Mouse (Mus musculus): ENCODE measurements around the gene Gm5624. TPM values are rescaled to one million over a fixed set of nuclear protein-coding genes. Genes with fewer than 3 reads are reported as not detected.
"Not testable (repeated sequence)": the region's sequence is repeated elsewhere in the genome, so short reads cannot be mapped to it uniquely, and the experiment has no call there.

Gm5624 gene
- not detected in 2 replicates for polyA plus RNA-seq (2015; fragmentation: Nextera tagmentation; extraction: Ambion mirVana)

- WGBS (ENCODE audit: insufficient replicate concordance), result 59% methylated on average over 4 of the region's 4 CpGs
- H3K9ac ChIP-seq; H3K9me3 ChIP-seq (replicated peaks); ATAC-seq (ENCODE audit: insufficient read depth); H3K27me3 ChIP-seq; H3K27ac ChIP-seq (replicated peaks); H3K4me2 ChIP-seq; H3K4me1 ChIP-seq (replicated peaks); H3K4me3 ChIP-seq (replicated peaks); H3K36me3 ChIP-seq (replicated peaks): not testable (repeated sequence)
These were observed at the start of gene Gm5624 for GRCm38 (mm10) chr14:44627737-44628136. Gene Gm5624 (minus strand): TSS chr14:44627938.

DNA sequence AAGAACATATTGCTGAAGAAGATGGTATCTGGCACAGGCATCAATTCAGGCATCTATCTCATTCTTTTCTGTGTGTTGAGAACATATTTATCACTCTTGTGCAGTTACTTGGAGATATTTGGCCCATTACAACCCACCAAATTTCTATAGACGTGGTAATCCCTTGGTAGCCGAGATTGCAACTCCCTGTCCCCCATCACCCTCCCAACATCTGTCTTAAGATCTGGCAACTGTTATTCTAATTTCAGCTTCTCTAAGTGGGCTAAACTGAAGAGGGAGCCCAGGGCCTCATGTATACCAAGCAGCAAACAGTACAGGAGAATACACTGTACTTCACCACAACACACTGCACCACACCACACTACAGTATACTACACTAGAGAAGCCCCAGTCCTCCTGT lies 36.0 kb downstream of the Gm5624 start:
- not testable (repeated sequence) for H3K36me3 ChIP-seq (replicated peaks); H3K9ac ChIP-seq; ATAC-seq (ENCODE audit: insufficient read depth); H3K27ac ChIP-seq (replicated peaks); H3K9me3 ChIP-seq (replicated peaks); H3K4me2 ChIP-seq; H3K27me3 ChIP-seq; H3K4me3 ChIP-seq (replicated peaks); H3K4me1 ChIP-seq (replicated peaks)
- 34% methylated on average over 2 of the region's 2 CpGs for WGBS (ENCODE audit: insufficient replicate concordance)

- WGBS (ENCODE audit: insufficient replicate concordance), result 60% methylated on average over 4 of the region's 4 CpGs
- H3K27me3 ChIP-seq; H3K4me2 ChIP-seq; H3K9ac ChIP-seq; H3K27ac ChIP-seq (replicated peaks); H3K9me3 ChIP-seq (replicated peaks); H3K36me3 ChIP-seq (replicated peaks); H3K4me3 ChIP-seq (replicated peaks); ATAC-seq (ENCODE audit: insufficient read depth); H3K4me1 ChIP-seq (replicated peaks): not testable (repeated sequence)
These were observed 44.9 kb downstream of the Gm5624 start, which contains the start of gene Gm8247 for GRCm38 (mm10) chr14:44582853-44583252. Gene Gm8247 (plus strand): TSS chr14:44583153.

GRCm38 (mm10) chr14:44547961-44548360 lies 79.8 kb downstream of the Gm5624 start:
- H3K9ac ChIP-seq; H3K36me3 ChIP-seq (replicated peaks): not testable (repeated sequence)

DNA sequence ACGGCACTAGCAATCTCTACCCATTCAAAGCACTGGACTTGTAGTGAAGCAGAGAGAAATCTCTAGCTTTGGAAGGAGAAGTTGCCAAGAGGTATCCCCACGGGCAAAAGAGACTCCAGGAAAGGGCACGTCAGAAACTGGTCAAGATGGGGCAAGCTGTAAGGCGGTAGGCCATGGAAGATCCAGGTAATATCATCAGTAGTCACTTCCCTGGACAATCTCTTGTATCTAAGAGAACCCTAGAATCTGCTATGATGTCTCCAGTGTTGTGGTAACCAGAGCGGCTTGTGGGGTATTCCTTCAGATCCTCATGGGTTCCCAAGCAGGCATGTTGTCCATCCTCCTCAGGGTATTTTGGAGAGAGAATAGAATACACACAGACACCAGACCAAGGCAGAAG lies 109.8 kb downstream of the Gm5624 start, which contains the start of gene Gm17093:
TSS of gene Gm17093 (plus strand) at position 301 of the 400 bp plus-strand sequence.
- not testable (repeated sequence) for H3K9me3 ChIP-seq (replicated peaks); H3K27me3 ChIP-seq; H3K36me3 ChIP-seq (replicated peaks); H3K27ac ChIP-seq (replicated peaks); H3K9ac ChIP-seq; H3K4me2 ChIP-seq; H3K4me1 ChIP-seq (replicated peaks); ATAC-seq (ENCODE audit: insufficient read depth); H3K4me3 ChIP-seq (replicated peaks)
- 63% methylated on average over 5 of the region's 5 CpGs for WGBS (ENCODE audit: insufficient replicate concordance)

More at GRCm38 (mm10) chr14:44547961-44548360, 79.8 kb downstream of the Gm5624 start:
- not testable (repeated sequence) for H3K4me2 ChIP-seq; H3K27ac ChIP-seq (replicated peaks); H3K4me3 ChIP-seq (replicated peaks); ATAC-seq (ENCODE audit: insufficient read depth); H3K27me3 ChIP-seq; H3K9me3 ChIP-seq (replicated peaks); H3K4me1 ChIP-seq (replicated peaks)
- 60% methylated on average over 4 of the region's 5 CpGs for WGBS (ENCODE audit: insufficient replicate concordance)

Other genes with a start within 250 kb of the Gm5624 start
- gene Gm3371, start 217.2 kb downstream of the Gm5624 start, polyA plus RNA-seq (2015; fragmentation: Nextera tagmentation; extraction: Ambion mirVana), result not detected in 2 replicates
- gene Gm8232, start 194.3 kb downstream of the Gm5624 start, polyA plus RNA-seq (2015; fragmentation: Nextera tagmentation; extraction: Ambion mirVana), result not detected in 2 replicates
- not detected in 2 replicates for gene BC061237, start 135.5 kb downstream of the Gm5624 start, polyA plus RNA-seq (2015; fragmentation: Nextera tagmentation; extraction: Ambion mirVana)
- not detected in 2 replicates for gene Gm17093, start 109.7 kb downstream of the Gm5624 start, polyA plus RNA-seq (2015; fragmentation: Nextera tagmentation; extraction: Ambion mirVana)
- gene Gm8247, start 44.8 kb downstream of the Gm5624 start, polyA plus RNA-seq (2015; fragmentation: Nextera tagmentation; extraction: Ambion mirVana), result not detected in 2 replicates
- not detected in 2 replicates for gene Gm8257, start 78.5 kb upstream of the Gm5624 start, polyA plus RNA-seq (2015; fragmentation: Nextera tagmentation; extraction: Ambion mirVana)
- not detected in 2 replicates for gene Gm8267, start 122.4 kb upstream of the Gm5624 start, polyA plus RNA-seq (2015; fragmentation: Nextera tagmentation; extraction: Ambion mirVana)
- not detected in 2 replicates for gene Ptgdr, start 231.4 kb upstream of the Gm5624 start, polyA plus RNA-seq (2015; fragmentation: Nextera tagmentation; extraction: Ambion mirVana)